Mouse (Mus musculus): Measurements from ENCODE around the gene Anks6. TPM values are rescaled to one million over a fixed set of nuclear protein-coding genes. Genes with fewer than 3 reads are reported as not detected.

Gene Anks6
- polyA plus RNA-seq, 1 experiment from 2014 or later = 0.12 TPM

- Histone ChIP-seq H3K9ac (ENCODE audit: low read depth, low read length) (no peak overlapping the region), H3K4me2 (ENCODE audit: low read depth, low read length) (no peak overlapping the region), H3K4me3 (ENCODE audit: low read depth, low read length) (no peak overlapping the region), H3K27ac (ENCODE audit: low read length) (no peak overlapping the region), H3K4me1 (ENCODE audit: control insufficient read depth, low read depth, low read length) (no peaks in the 10 kb centered on the region), H3K36me3 (ENCODE audit: control insufficient read depth, insufficient read depth) (no peaks in the 10 kb centered on the region), H3K27me3 (ENCODE audit: control insufficient read depth, insufficient read depth, low read depth, low read length) (no peaks in the 10 kb centered on the region), H3K9me3 (replicated peaks; ENCODE audit: control insufficient read depth, low read length) (no peaks in the 10 kb centered on the region)
- WGBS (ENCODE audit: insufficient replicate concordance) = 64% methylated on average over 14 of the region's 14 CpGs
- ATAC-seq (ENCODE audit: low read depth) = no peak
Measured at GRCm38 (mm10) chr4:47035536-47035935, 21.7 kb downstream of the Anks6 start.

- no peaks in the 10 kb centered on the region for H3K27me3 ChIP-seq (ENCODE audit: control insufficient read depth, insufficient read depth, low read depth, low read length)
- no peak for ATAC-seq (ENCODE audit: low read depth)
- WGBS (ENCODE audit: insufficient replicate concordance) = 62% methylated on average over 8 of the region's 8 CpGs
Measured at GRCm38 (mm10) chr4:47032171-47032570, 25.1 kb downstream of the Anks6 start.

GRCm38 (mm10) chr4:47028791-47029190, 28.4 kb downstream of the Anks6 start:
- H3K4me3 ChIP-seq (ENCODE audit: low read depth, low read length) = no peak overlapping the region
- WGBS (ENCODE audit: insufficient replicate concordance) = 56% methylated on average over 5 of the region's 5 CpGs
- no peaks in the 10 kb centered on the region for H3K27me3 ChIP-seq (ENCODE audit: control insufficient read depth, insufficient read depth, low read depth, low read length)
- no peaks in the 10 kb centered on the region for H3K36me3 ChIP-seq (ENCODE audit: control insufficient read depth, insufficient read depth)
- no peak overlapping the region for H3K27ac ChIP-seq (ENCODE audit: low read length)
- no peaks in the 10 kb centered on the region for H3K9me3 ChIP-seq (replicated peaks; ENCODE audit: control insufficient read depth, low read length)
- no peaks in the 10 kb centered on the region for H3K4me1 ChIP-seq (ENCODE audit: control insufficient read depth, low read depth, low read length)
- no peak for ATAC-seq (ENCODE audit: low read depth)
- no peak overlapping the region for H3K4me2 ChIP-seq (ENCODE audit: low read depth, low read length)
- H3K9ac ChIP-seq (ENCODE audit: low read depth, low read length) = no peak overlapping the region

More at GRCm38 (mm10) chr4:47032171-47032570, 25.1 kb downstream of the Anks6 start:
- no peak overlapping the region for H3K9ac ChIP-seq (ENCODE audit: low read depth, low read length)
- H3K4me2 ChIP-seq (ENCODE audit: low read depth, low read length) = no peak overlapping the region
- no peaks in the 10 kb centered on the region for H3K9me3 ChIP-seq (replicated peaks; ENCODE audit: control insufficient read depth, low read length)
- H3K36me3 ChIP-seq (ENCODE audit: control insufficient read depth, insufficient read depth) = no peaks in the 10 kb centered on the region
- H3K4me3 ChIP-seq (ENCODE audit: low read depth, low read length) = no peak overlapping the region
- no peaks in the 10 kb centered on the region for H3K4me1 ChIP-seq (ENCODE audit: control insufficient read depth, low read depth, low read length)
- no peak overlapping the region for H3K27ac ChIP-seq (ENCODE audit: low read length)

GRCm38 (mm10) chr4:47023949-47024348, 33.3 kb downstream of the Anks6 start:
- no peak for ATAC-seq (ENCODE audit: low read depth)
- no peak overlapping the region for H3K4me2 ChIP-seq (ENCODE audit: low read depth, low read length)
- WGBS (ENCODE audit: insufficient replicate concordance) = 64% methylated on average over 6 of the region's 6 CpGs
- no peaks in the 10 kb centered on the region for H3K9me3 ChIP-seq (replicated peaks; ENCODE audit: control insufficient read depth, low read length)
- H3K36me3 ChIP-seq (ENCODE audit: control insufficient read depth, insufficient read depth) = no peaks in the 10 kb centered on the region
- H3K9ac ChIP-seq (ENCODE audit: low read depth, low read length) = no peak overlapping the region
- H3K4me1 ChIP-seq (ENCODE audit: control insufficient read depth, low read depth, low read length) = no peaks in the 10 kb centered on the region
- no peak overlapping the region for H3K27ac ChIP-seq (ENCODE audit: low read length)
- no peaks in the 10 kb centered on the region for H3K27me3 ChIP-seq (ENCODE audit: control insufficient read depth, insufficient read depth, low read depth, low read length)
- no peak overlapping the region for H3K4me3 ChIP-seq (ENCODE audit: low read depth, low read length)

- Histone ChIP-seq H3K4me3 (ENCODE audit: low read depth, low read length) (no peak overlapping the region), H3K27me3 (ENCODE audit: control insufficient read depth, insufficient read depth, low read depth, low read length) (no peaks in the 10 kb centered on the region), H3K9ac (ENCODE audit: low read depth, low read length) (no peak overlapping the region), H3K27ac (ENCODE audit: low read length) (no peak overlapping the region), H3K36me3 (ENCODE audit: control insufficient read depth, insufficient read depth) (no peaks in the 10 kb centered on the region), H3K4me2 (ENCODE audit: low read depth, low read length) (no peak overlapping the region), H3K4me1 (ENCODE audit: control insufficient read depth, low read depth, low read length) (no peaks in the 10 kb centered on the region), H3K9me3 (replicated peaks; ENCODE audit: control insufficient read depth, low read length) (no peaks in the 10 kb centered on the region)
- 47% methylated on average over 10 of the region's 10 CpGs for WGBS (ENCODE audit: insufficient replicate concordance)
- ATAC-seq (ENCODE audit: low read depth) = no peak
Measured at GRCm38 (mm10) chr4:47022804-47023603, 34.2 kb downstream of the Anks6 start.

GRCm38 (mm10) chr4:47020563-47020962, 36.7 kb downstream of the Anks6 start:
- Histone ChIP-seq H3K27ac (ENCODE audit: low read length) (no peak overlapping the region), H3K9me3 (replicated peaks; ENCODE audit: control insufficient read depth, low read length) (no peaks in the 10 kb centered on the region), H3K4me3 (ENCODE audit: low read depth, low read length) (no peak overlapping the region), H3K27me3 (ENCODE audit: control insufficient read depth, insufficient read depth, low read depth, low read length) (no peaks in the 10 kb centered on the region), H3K36me3 (ENCODE audit: control insufficient read depth, insufficient read depth) (no peaks in the 10 kb centered on the region), H3K4me1 (ENCODE audit: control insufficient read depth, low read depth, low read length) (no peaks in the 10 kb centered on the region), H3K9ac (ENCODE audit: low read depth, low read length) (no peak overlapping the region), H3K4me2 (ENCODE audit: low read depth, low read length) (no peak overlapping the region)
- no peak for ATAC-seq (ENCODE audit: low read depth)
- WGBS (ENCODE audit: insufficient replicate concordance) = 6% methylated on average over 5 of the region's 5 CpGs

- 16% methylated on average over 3 of the region's 3 CpGs for WGBS (ENCODE audit: insufficient replicate concordance)
- ATAC-seq (ENCODE audit: low read depth) = no peak
- H3K4me2 ChIP-seq (ENCODE audit: low read depth, low read length) = no peak overlapping the region
Measured at GRCm38 (mm10) chr4:47015156-47015555, 42.1 kb downstream of the Anks6 start.

GRCm38 (mm10) chr4:47012476-47012875, 44.8 kb downstream of the Anks6 start:
- ATAC-seq (ENCODE audit: low read depth) = no peak
- 61% methylated on average over 10 of the region's 10 CpGs for WGBS (ENCODE audit: insufficient replicate concordance)
- Histone ChIP-seq H3K27me3 (ENCODE audit: control insufficient read depth, insufficient read depth, low read depth, low read length) (no peaks in the 10 kb centered on the region), H3K36me3 (ENCODE audit: control insufficient read depth, insufficient read depth) (no peaks in the 10 kb centered on the region), H3K9ac (ENCODE audit: low read depth, low read length) (no peak overlapping the region), H3K4me1 (ENCODE audit: control insufficient read depth, low read depth, low read length) (no peaks in the 10 kb centered on the region; the same call in 1 of the 2 replicates), H3K9me3 (replicated peaks; ENCODE audit: control insufficient read depth, low read length) (no peaks in the 10 kb centered on the region), H3K4me2 (ENCODE audit: low read depth, low read length) (no peak overlapping the region), H3K4me3 (ENCODE audit: low read depth, low read length) (no peak overlapping the region), H3K27ac (ENCODE audit: low read length) (no peak overlapping the region)

More at GRCm38 (mm10) chr4:47015156-47015555, 42.1 kb downstream of the Anks6 start:
- Histone ChIP-seq H3K9me3 (replicated peaks; ENCODE audit: control insufficient read depth, low read length) (no peaks in the 10 kb centered on the region), H3K27me3 (ENCODE audit: control insufficient read depth, insufficient read depth, low read depth, low read length) (no peaks in the 10 kb centered on the region), H3K36me3 (ENCODE audit: control insufficient read depth, insufficient read depth) (no peaks in the 10 kb centered on the region), H3K27ac (ENCODE audit: low read length) (no peak overlapping the region), H3K9ac (ENCODE audit: low read depth, low read length) (no peak overlapping the region), H3K4me1 (ENCODE audit: control insufficient read depth, low read depth, low read length) (no peaks in the 10 kb centered on the region; the same call in 1 of the 2 replicates), H3K4me3 (ENCODE audit: low read depth, low read length) (no peak overlapping the region)
